Mouse (Mus musculus): ENCODE data around the gene Fxyd7. TPM values are rescaled to one million over a fixed set of nuclear protein-coding genes. Genes with fewer than 3 reads are reported as not detected.
A peak's percentile ranks its signal among the peaks of the same experiment; 100 is the strongest.

Gene Fxyd7
- polyA plus RNA-seq, 1 experiment from 2014 or later = 8.7 TPM

GRCm38 (mm10) chr7:31042431-31042910 lies 8.8 kb downstream of the Fxyd7 start, which contains the start of gene Fxyd5:
Fxyd5 (minus strand) TSS chr7:31042481.
- 30% methylated on average over 10 of the region's 10 CpGs for WGBS

GRCm38 (mm10) chr7:31041662-31042315 lies 9.5 kb downstream of the Fxyd7 start:
- ATAC-seq (replicated peaks; ENCODE audit: insufficient number of reproducible peaks, low FRiP score, low TSS enrichment, low read depth) = no peak
- Histone ChIP-seq H3K4me2 (ENCODE audit: low read depth, low read length) (peak overlapping the region; percentile 32), H3K27me3 (ENCODE audit: control insufficient read depth, insufficient read depth, low read length) (peaks cover 18% of the 10 kb centered on the region), H3K27ac (replicated peaks; ENCODE audit: low read depth, low read length) (no peak overlapping the region), H3K36me3 (replicated peaks; ENCODE audit: control insufficient read depth, insufficient read depth, low read depth, low read length) (no peaks in the 10 kb centered on the region), H3K9me3 (replicated peaks; ENCODE audit: control insufficient read depth, low read length) (no peaks in the 10 kb centered on the region), H3K4me3 (ENCODE audit: low read depth, low read length) (no peak overlapping the region), H3K4me1 (ENCODE audit: control insufficient read depth, insufficient read depth, low read length) (peaks cover 3% of the 10 kb centered on the region), H3K9ac (replicated peaks; ENCODE audit: low read length) (no peak overlapping the region; the same call in 1 of the 2 replicates)
- no peak for DNase-seq (ENCODE audit: low spot score)
- WGBS = 3% methylated on average over 28 of the region's 28 CpGs

More at GRCm38 (mm10) chr7:31042431-31042910, 8.8 kb downstream of the Fxyd7 start, which contains the start of gene Fxyd5:
- DNase-seq (ENCODE audit: low spot score) (no peak), ATAC-seq (replicated peaks; ENCODE audit: insufficient number of reproducible peaks, low FRiP score, low TSS enrichment, low read depth) (no peak)
- Histone ChIP-seq H3K27me3 (ENCODE audit: control insufficient read depth, insufficient read depth, low read length) (peaks cover 18% of the 10 kb centered on the region), H3K9ac (replicated peaks; ENCODE audit: low read length) (no peak within 1 kb of the TSS; the same call in 1 of the 2 replicates), H3K4me3 (ENCODE audit: low read depth, low read length) (no peak within 1 kb of the TSS), H3K4me2 (ENCODE audit: low read depth, low read length) (peak within 1 kb of the TSS; percentile 32), H3K9me3 (replicated peaks; ENCODE audit: control insufficient read depth, low read length) (no peaks in the 10 kb centered on the region), H3K4me1 (ENCODE audit: control insufficient read depth, insufficient read depth, low read length) (peaks cover 3% of the 10 kb centered on the region), H3K36me3 (replicated peaks; ENCODE audit: control insufficient read depth, insufficient read depth, low read depth, low read length) (no peaks in the 10 kb centered on the region), H3K27ac (replicated peaks; ENCODE audit: low read depth, low read length) (no peak within 1 kb of the TSS)

- Histone ChIP-seq H3K4me2 (ENCODE audit: low read depth, low read length) (no peak overlapping the region), H3K36me3 (replicated peaks; ENCODE audit: control insufficient read depth, insufficient read depth, low read depth, low read length) (no peaks in the 10 kb centered on the region), H3K4me3 (ENCODE audit: low read depth, low read length) (no peak overlapping the region), H3K4me1 (ENCODE audit: control insufficient read depth, insufficient read depth, low read length) (peaks cover 3% of the 10 kb centered on the region), H3K27ac (replicated peaks; ENCODE audit: low read depth, low read length) (no peak overlapping the region), H3K9ac (replicated peaks; ENCODE audit: low read length) (no peak overlapping the region), H3K27me3 (ENCODE audit: control insufficient read depth, insufficient read depth, low read length) (peaks cover 18% of the 10 kb centered on the region), H3K9me3 (replicated peaks; ENCODE audit: control insufficient read depth, low read length) (no peaks in the 10 kb centered on the region)
- ATAC-seq (replicated peaks; ENCODE audit: insufficient number of reproducible peaks, low FRiP score, low TSS enrichment, low read depth) (no peak), DNase-seq (ENCODE audit: low spot score) (no peak)
- WGBS = 41% methylated on average over 8 of the region's 8 CpGs
These were observed 10.3 kb downstream of the Fxyd7 start for GRCm38 (mm10) chr7:31041023-31041407.

- Histone ChIP-seq H3K4me3 (ENCODE audit: low read depth, low read length) (no peak overlapping the region), H3K9me3 (replicated peaks; ENCODE audit: control insufficient read depth, low read length) (no peaks in the 10 kb centered on the region), H3K4me2 (ENCODE audit: low read depth, low read length) (no peak overlapping the region), H3K27ac (replicated peaks; ENCODE audit: low read depth, low read length) (no peak overlapping the region), H3K4me1 (ENCODE audit: control insufficient read depth, insufficient read depth, low read length) (peaks cover 3% of the 10 kb centered on the region), H3K36me3 (replicated peaks; ENCODE audit: control insufficient read depth, insufficient read depth, low read depth, low read length) (no peaks in the 10 kb centered on the region), H3K27me3 (ENCODE audit: control insufficient read depth, insufficient read depth, low read length) (peaks cover 18% of the 10 kb centered on the region), H3K9ac (replicated peaks; ENCODE audit: low read length) (no peak overlapping the region)
- DNase-seq (ENCODE audit: low spot score) (no peak), ATAC-seq (replicated peaks; ENCODE audit: insufficient number of reproducible peaks, low FRiP score, low TSS enrichment, low read depth) (no peak)
- 76% methylated on average over 12 of the region's 12 CpGs for WGBS
These were observed 10.8 kb downstream of the Fxyd7 start for GRCm38 (mm10) chr7:31040281-31041022.

- DNase-seq (ENCODE audit: low spot score) (no peak), ATAC-seq (replicated peaks; ENCODE audit: insufficient number of reproducible peaks, low FRiP score, low TSS enrichment, low read depth) (no peak)
- Histone ChIP-seq H3K9ac (replicated peaks; ENCODE audit: low read length) (no peak overlapping the region), H3K27ac (replicated peaks; ENCODE audit: low read depth, low read length) (no peak overlapping the region), H3K36me3 (replicated peaks; ENCODE audit: control insufficient read depth, insufficient read depth, low read depth, low read length) (no peaks in the 10 kb centered on the region), H3K4me3 (ENCODE audit: low read depth, low read length) (no peak overlapping the region), H3K27me3 (ENCODE audit: control insufficient read depth, insufficient read depth, low read length) (peaks cover 18% of the 10 kb centered on the region), H3K4me2 (ENCODE audit: low read depth, low read length) (no peak overlapping the region), H3K4me1 (ENCODE audit: control insufficient read depth, insufficient read depth, low read length) (peaks cover 3% of the 10 kb centered on the region), H3K9me3 (replicated peaks; ENCODE audit: control insufficient read depth, low read length) (no peaks in the 10 kb centered on the region)
- 83% methylated on average over 4 of the region's 4 CpGs for WGBS
These were observed 12.3 kb downstream of the Fxyd7 start for GRCm38 (mm10) chr7:31039011-31039410.

GRCm38 (mm10) chr7:31037675-31038074 lies 13.6 kb downstream of the Fxyd7 start:
- no peaks in the 10 kb centered on the region for H3K9me3 ChIP-seq (replicated peaks; ENCODE audit: control insufficient read depth, low read length)
- H3K9ac ChIP-seq (replicated peaks; ENCODE audit: low read length) = no peak overlapping the region
- H3K27me3 ChIP-seq (ENCODE audit: control insufficient read depth, insufficient read depth, low read length) = peaks cover 15% of the 10 kb centered on the region
- H3K4me2 ChIP-seq (ENCODE audit: low read depth, low read length) = no peak overlapping the region
- H3K4me1 ChIP-seq (ENCODE audit: control insufficient read depth, insufficient read depth, low read length) = peaks cover 3% of the 10 kb centered on the region
- no peak overlapping the region for H3K27ac ChIP-seq (replicated peaks; ENCODE audit: low read depth, low read length)
- ATAC-seq (replicated peaks; ENCODE audit: insufficient number of reproducible peaks, low FRiP score, low TSS enrichment, low read depth) = no peak
- no peak overlapping the region for H3K4me3 ChIP-seq (ENCODE audit: low read depth, low read length)
- DNase-seq (ENCODE audit: low spot score) = no peak
- 43% methylated on average over 2 of the region's 2 CpGs for WGBS
- H3K36me3 ChIP-seq (replicated peaks; ENCODE audit: control insufficient read depth, insufficient read depth, low read depth, low read length) = no peaks in the 10 kb centered on the region

- no peak overlapping the region for H3K9ac ChIP-seq (replicated peaks; ENCODE audit: low read length)
- no peak overlapping the region for H3K4me3 ChIP-seq (ENCODE audit: low read depth, low read length)
- H3K4me1 ChIP-seq (ENCODE audit: control insufficient read depth, insufficient read depth, low read length) = peaks cover 3% of the 10 kb centered on the region
- peaks cover 8% of the 10 kb centered on the region; the same call in 1 of the 2 replicates for H3K27me3 ChIP-seq (ENCODE audit: control insufficient read depth, insufficient read depth, low read length)
- no peak for DNase-seq (ENCODE audit: low spot score)
- H3K27ac ChIP-seq (replicated peaks; ENCODE audit: low read depth, low read length) = no peak overlapping the region
- H3K36me3 ChIP-seq (replicated peaks; ENCODE audit: control insufficient read depth, insufficient read depth, low read depth, low read length) = no peaks in the 10 kb centered on the region
- no peaks in the 10 kb centered on the region for H3K9me3 ChIP-seq (replicated peaks; ENCODE audit: control insufficient read depth, low read length)
- 87% methylated on average over 7 of the region's 7 CpGs for WGBS
- no peak for ATAC-seq (replicated peaks; ENCODE audit: insufficient number of reproducible peaks, low FRiP score, low TSS enrichment, low read depth)
- H3K4me2 ChIP-seq (ENCODE audit: low read depth, low read length) = no peak overlapping the region
These were observed 14.3 kb downstream of the Fxyd7 start for GRCm38 (mm10) chr7:31036917-31037316.

GRCm38 (mm10) chr7:31035291-31035690 lies 16.0 kb downstream of the Fxyd7 start:
- no peak for ATAC-seq (replicated peaks; ENCODE audit: insufficient number of reproducible peaks, low FRiP score, low TSS enrichment, low read depth)
- H3K4me1 ChIP-seq (ENCODE audit: control insufficient read depth, insufficient read depth, low read length) = no peaks in the 10 kb centered on the region
- 80% methylated on average over 11 of the region's 11 CpGs for WGBS

More at GRCm38 (mm10) chr7:31035291-31035690, 16.0 kb downstream of the Fxyd7 start:
- DNase-seq (ENCODE audit: low spot score) = no peak
- Histone ChIP-seq H3K36me3 (replicated peaks; ENCODE audit: control insufficient read depth, insufficient read depth, low read depth, low read length) (no peaks in the 10 kb centered on the region), H3K4me3 (ENCODE audit: low read depth, low read length) (no peak overlapping the region), H3K4me2 (ENCODE audit: low read depth, low read length) (no peak overlapping the region), H3K9ac (replicated peaks; ENCODE audit: low read length) (no peak overlapping the region), H3K27ac (replicated peaks; ENCODE audit: low read depth, low read length) (no peak overlapping the region), H3K9me3 (replicated peaks; ENCODE audit: control insufficient read depth, low read length) (no peaks in the 10 kb centered on the region), H3K27me3 (ENCODE audit: control insufficient read depth, insufficient read depth, low read length) (no peaks in the 10 kb centered on the region)
